Mouse (Mus musculus) R1 (cell line): ENCODE measurements around the gene D17H6S53E.

ENCODE experiments used
- DNase-seq: peaks from one replicate; pipeline ENCODE4 v3.0.0-alpha.2; 2018; ENCODE audit warnings: low read depth, low spot score

D17H6S53E gene

DNA sequence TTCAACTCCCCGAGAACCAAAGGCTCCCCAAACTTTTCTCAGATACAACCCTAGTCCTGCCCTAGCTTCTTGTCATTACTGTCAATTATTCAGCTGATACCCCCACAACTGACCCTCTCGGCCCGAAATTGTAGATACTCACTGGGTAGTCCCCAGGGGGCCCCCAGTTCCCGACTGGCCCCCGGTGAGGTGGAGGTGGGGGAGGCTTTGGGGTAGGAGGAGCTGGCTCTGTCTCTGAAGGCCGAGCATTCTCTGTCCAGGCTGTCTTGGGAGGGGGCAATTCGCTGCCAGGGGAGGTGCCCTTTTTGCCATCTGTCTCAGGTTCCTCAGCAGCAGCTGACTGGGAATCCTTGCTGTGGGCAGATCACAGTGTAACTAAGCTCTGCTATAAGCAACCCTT, 33.5 kb downstream of the D17H6S53E start:
- DNase-seq = no peak

DNA sequence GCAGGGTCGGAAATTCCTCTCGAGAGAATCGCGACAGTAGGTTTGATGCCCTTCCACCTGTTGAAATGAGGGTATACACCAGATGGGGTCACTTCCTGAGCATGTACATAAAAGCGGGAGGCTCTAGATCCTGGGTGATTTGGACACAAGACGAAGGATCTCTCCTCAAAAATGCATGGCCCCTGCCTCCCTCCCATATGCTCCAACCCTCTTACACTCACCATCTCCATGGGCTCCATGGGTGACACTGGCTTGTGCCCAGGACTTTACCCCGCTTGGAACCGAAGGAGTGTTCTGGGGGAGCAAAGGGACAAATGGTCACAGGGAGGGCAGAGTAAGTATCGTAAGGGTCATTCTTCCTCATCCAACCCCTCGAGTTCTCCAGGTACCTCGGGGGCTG, 35.2 kb downstream of the D17H6S53E start:
- no peak for DNase-seq

DNA sequence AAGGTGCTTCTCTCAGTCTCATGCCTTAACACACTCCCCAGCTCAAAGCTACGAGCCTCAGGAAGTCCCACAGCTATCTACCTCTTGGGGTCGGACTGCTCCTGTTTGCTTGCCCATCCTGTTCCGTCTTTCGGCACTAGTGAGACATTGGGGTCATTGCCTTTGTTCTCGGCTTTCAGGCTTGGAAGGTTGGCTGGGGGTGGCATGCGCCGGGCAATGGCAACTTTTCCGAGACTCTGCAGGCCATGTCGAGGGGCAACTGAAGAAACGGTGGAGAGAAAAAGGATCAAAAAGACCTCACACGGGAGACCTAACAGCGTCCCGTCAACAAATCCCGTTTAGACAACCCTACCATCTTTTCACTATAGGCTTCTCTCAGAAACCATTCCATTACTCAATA, 35.9 kb downstream of the D17H6S53E start:
- no peak for DNase-seq

DNA sequence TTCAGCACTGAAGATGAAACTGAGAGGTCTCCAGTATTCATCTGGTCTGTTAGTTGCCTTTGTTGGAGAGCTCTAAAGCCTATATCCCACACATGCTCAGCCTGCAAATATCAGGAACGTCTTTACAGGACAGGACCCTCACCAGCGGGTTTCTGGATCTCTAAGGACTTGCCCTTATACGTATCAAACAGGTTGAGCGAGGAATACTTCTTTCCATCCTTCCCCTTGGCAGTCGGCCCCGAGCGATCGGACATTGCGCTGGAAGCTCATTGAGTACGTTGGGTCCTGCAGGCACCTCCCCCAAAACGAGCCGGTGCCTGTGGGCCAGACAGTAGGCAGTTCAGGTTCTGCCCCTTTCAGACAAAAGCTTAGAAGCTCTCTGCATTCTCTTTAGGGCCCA, 36.6 kb downstream of the D17H6S53E start:
- DNase-seq = no peak

DNA sequence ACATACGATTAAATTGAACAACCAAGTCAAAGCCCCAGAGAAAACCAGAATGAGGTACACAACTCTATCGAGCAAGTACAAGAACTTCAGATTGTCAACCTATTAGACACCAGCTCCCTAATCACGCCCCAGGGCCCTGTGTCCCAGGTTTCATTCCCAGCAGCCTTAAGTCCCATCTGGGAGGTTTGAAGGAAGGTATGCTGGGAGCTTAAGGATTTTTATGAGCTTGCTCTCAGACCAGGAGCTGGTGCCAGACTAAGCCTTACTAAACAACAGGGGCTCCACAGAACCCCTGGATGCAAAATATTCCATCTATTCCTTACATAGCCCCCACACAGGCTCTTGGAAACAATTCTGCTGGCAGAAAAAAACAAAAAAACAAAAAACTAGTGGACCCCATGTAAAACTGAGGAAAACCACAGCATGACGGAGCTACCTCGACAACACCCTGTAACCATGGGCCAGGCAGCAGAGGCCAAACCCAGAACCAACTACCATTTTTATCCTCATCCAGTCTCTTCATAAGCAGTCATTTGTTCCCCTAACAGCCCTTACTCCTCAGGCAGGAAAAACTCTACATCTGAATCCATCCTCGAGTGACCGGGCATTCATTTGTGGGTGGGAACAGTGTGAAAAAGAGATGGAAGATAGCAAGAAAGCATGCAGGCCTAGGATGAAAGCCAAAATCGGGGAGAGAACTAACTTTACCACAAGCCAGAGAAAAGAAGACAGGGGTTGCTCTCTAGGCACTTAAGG, 37.3 kb downstream of the D17H6S53E start:
- no peak for DNase-seq

DNA sequence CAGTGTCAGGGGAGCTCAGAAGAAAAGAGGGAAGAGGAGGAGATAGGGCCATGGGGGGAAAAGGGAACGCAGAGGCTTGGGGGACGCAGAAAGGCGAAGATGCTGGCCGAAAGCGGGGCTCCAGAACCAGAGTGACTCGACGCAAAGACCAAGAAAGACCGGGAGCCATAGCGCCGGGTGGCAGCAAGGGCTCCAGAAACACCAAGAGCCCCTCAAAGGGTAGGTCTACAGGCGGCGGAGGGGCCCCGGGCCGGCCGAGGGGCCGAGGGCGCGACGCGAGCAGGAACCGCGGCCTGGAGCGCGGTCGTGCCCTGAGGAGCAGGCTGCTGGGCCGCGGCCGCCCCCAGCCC, 38.0 kb downstream of the D17H6S53E start:
- no peak for DNase-seq

DNA sequence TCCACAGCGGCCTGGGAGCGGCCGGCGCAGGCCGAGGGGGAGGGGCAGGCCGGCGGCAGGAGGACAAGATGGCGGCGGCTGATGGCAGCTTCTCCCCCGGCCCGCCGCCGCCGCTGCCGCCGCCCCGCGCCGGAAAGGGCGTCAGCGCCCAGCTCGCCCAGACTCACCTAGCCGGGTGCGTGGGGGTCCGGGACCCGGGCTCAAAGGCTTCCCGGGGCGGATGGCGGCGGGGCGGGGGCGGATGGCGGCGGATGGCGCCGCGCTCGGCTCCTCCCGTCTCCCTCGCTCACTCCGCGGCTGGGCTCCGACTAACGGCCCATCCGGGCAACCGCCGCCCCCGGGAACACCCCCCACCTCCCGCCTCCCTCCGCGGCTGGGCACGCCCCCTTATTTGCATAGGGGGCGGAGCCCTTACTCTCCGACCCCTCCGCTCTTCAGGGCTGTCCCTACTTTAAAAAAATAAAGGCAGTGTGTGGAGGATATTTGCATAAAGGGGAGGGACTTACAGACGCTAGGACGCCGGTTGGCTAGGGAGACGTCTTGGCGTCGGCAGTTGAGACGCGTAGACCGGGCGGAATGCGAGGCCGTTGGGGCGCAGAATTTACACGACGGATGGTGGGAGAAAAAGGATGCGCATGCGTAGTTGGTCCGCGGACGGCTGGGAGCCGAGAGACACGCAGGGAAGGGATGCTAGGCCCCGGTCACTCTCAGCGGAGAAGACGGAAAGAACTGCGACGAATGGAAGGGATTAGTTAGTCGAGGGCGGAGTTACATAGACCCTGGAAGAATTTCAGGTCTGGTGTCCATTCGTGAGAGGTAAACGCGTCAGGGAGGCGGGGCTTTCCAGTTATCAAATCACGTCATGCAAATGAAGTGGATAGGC, 38.6 kb downstream of the D17H6S53E start, which contains the start of gene Prrc2a:
Gene Prrc2a (minus strand): TSS at position 330 of the 883 bp plus-strand sequence.
- DNase-seq = peak; percentile 100

DNA sequence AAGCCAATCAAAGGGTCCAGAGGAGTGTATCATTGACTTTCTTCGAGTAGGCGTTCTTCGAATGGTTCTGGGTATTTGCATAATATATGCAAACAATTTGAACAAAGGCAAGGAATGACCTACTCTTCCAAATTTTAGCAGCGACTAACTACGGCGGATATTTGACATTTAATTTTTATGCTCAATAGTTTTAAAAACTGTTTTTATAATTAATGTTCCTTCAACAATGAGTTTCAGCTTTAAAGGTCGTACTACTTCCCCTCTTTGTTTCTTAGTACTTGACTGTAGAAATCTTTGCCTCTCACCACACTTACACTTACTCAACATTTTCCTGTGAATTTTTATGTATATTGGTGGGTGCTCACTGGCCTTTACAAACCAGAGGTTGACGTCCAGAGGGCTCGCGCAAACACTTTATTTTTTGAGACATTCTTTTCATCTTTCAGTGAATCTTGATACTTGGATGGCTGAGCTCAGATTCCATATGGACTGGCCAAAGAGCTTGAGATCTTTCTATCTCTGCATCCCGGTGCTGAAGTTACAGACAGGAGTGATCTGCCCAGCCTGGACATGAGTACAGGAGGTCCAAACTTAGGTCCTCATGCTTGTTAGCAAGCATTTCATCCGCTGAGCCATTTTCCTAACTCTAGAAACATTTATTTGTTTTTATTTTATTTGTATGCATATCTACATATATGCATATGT, 39.4 kb downstream of the D17H6S53E start:
- DNase-seq = no peak

DNA sequence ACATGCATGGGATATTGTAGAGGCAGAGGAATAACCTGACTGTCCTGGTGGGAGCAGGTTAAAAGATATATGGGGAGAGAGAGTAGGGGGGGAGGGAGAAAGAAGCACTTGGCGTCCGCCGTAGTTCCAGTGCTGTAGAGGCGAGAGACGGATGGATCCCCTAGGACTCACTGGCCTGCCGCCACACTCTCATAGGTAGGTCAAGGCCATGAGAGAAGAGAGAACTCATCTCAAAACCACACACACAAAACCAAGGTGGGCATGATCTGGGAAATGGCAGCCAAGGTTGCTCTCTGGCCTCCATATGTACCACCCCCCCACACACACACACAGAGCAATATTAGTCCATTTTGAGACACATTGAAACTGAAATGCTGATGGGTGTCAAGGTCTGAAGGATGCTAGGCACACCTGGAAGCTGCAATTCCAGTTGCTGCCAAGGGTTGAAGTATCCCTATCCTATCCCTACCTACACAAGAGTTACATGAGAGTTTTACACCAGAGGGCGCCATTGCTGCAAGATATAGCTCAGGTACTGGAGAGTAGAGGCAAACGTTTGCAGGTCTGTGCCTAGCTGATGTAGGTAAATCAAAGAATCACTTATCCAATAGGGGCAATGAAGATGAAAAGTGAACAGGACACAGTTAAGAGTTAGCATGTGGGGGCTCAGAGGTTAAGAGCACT, 40.3 kb downstream of the D17H6S53E start:
- DNase-seq = peak; percentile 97

DNA sequence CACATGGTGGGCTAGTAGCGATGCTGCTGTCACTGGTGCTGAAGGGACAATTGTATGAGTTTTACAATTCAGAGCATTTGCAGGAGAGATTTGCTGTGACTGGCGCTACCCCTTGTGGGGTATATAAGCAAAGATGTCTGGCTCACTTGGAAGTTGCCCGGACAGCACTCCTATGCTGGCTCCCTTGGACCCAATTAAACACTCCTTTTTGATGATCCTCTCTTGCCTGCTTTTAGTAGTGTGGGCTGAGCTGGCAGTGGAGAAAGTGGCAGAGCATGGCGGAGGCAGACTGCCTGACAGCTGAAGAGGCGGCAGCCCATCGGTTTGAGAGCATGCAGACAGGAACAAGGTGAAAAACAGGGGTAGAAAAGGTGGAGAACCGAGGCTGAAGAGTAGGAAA, 41.6 kb downstream of the D17H6S53E start:
- DNase-seq = no peak

DNA sequence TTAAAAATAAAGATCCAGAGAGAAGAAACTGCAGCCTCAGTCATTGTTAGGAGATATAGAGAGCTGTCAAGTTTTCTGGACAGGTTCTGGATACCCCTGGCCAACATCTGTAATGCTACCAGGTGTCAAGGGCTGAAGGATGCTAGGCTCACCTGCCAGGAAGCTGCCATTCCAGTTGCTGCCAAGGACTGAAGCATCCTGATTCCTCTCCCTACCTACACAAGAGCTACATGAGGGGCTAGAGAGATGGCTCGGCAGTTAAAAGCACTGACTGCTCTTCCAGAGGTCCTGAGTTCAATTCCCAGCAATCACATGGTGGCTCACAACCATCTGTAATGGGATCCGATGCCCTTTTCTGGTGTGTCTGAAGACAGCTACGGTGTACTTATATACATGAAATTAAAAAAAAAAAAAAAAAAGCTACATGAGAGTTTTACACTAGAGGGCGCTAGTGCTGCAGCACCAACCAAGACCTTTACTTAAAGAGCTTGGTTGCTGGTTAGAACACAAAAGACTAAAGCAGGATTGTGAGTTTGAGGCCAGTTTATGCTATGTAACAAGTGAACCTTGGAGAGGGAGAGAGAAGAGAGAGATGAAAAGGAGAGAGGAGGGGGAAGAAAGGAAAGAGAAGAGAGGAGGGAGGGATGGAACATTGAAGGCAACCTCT, 42.5 kb downstream of the D17H6S53E start:
- DNase-seq = peak; percentile 82

DNA sequence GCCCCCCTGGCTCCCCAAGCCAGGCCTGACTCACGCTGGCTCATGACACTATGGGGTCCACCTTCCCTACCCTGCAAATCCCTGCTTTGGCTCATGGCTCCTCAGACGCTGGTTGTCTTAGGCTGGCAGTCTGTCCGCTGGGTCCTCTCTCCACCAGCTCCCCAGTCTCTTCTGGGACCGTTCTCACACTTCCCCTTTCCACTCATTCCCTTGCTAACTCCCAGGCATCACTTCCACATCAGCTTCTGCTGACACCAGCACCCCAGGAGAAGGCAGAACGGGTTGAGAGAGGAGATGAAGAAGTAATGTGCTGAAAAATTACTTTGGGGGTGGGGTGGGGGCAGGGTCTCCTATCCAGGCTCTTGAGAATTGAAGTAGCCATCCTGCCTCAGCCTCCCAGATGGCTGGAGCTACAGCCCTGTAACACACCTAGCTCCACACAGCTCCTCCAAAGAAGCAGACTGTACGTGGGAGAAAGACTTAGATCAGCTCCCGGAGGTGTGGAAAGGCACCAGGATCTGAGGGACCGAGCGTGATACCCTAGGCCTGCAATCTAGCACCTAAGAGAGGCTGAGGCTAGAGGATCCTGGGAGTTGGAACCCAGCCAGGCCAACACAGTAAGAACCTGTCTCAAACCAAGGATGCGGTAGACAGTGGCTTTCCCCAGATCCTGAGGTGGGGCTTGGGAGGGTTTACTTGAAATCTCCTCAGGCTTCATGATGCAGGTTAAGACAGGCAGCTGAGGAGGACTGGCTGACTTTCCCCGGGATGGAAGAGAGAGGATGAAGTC, 46.5 kb downstream of the D17H6S53E start:
- no peak for DNase-seq

DNA sequence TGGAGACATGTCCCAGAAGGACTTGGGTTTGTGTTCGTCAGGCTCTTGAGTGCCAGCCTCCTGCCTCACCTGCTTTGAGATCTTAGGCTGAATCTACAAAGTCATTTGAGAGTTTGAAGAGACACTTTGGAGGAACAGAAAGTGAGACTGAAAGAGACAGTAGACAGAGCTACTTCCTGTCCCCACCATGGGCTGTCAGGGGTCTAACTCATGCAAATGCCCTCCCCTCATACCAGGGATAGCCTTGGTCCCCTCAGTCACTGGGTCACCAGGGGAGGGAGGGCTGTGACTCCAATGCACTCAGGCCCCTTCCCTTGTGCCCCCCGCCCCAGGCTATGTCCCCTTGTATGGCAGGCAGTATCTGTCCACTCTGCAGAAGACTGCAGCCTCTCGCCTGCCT, 47.2 kb downstream of the D17H6S53E start:
- no peak for DNase-seq

DNA sequence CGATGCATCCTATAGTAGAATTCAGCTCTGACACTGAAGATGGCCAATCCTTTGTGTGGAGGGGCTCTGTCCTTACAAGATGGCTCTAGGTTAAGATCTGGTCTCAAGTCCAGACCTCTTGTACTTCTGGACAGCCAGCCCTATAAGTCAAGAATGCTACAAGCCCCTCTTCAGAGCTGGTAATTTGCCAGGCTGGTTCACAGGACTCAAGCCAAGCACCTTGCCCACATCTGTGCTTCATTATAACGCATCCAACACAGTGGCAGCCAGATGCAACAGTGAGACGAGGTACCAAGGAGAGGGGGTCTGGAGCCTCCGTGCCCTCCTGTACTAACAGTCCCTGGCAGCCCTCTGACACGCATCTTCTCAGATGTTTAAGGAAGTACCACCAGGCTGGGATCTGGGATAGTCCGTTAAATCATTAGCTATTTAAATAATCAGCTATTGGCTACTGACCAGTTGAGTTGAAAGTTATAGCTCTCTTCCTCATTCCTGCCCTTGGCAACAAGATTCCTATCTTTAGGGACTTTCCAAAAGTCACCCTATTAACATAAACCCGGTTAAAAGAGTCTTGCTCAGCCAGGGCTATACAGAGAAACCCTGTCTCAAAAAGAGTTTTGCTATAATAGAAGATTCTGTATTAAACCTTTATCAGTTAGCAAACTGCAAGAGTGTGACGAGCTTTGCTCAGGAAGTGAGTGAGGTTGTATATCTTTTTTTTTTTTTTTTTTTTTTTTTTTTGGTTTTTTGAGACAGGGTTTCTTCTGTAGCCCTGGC, 48.2 kb downstream of the D17H6S53E start:
- DNase-seq = no peak

DNA sequence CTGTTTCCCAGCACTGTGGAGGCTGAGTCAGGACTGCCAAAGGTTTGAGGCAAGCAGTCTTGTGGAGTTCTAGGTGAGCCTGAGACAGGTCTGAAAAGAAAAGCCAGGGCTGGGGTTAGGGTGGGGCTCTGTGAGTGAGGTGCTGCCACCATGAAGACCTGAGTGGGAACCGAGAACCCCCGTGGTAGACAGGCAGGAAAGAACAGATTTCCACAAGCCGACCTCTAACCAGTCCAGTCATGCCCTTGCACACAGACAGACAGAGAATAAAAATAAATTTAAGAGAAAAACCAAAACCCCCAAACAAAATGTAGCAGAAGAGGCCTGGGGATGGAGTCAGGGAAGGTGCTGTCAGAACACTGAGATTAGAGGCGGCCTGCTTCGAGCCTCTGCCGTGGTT, 49.2 kb downstream of the D17H6S53E start:
- no peak for DNase-seq

DNA sequence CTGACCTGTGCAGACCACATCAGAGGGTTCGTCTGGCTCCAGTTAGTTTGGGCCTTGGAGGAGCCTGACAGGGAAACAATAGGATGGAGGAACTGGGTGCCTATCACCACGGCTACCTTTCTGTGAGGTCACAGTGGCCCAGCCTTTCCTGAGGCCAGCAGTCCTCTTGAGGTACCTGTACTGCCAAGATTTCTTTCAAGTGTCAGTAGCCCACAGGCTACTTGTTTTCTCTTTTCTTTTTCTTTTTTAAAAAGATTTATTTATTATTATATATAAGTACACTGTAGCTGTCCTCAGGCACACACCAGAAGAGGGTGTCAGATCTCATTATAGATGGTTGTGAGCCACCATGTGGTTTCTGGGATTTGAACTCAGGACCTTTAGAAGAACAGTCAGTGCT, 49.8 kb downstream of the D17H6S53E start, which contains the start of gene Aif1:
Gene Aif1 (minus strand): TSS at position 101 of the 400 bp plus-strand sequence.
- no peak for DNase-seq
